Mouse (Mus musculus): ENCODE data around the gene Serpinb1b. TPM values are rescaled to one million over a fixed set of nuclear protein-coding genes. Genes with fewer than 3 reads are reported as not detected.

Gene Serpinb1b
- polyA plus RNA-seq, 1 experiment from 2014 or later, result 7.1 TPM

DNA sequence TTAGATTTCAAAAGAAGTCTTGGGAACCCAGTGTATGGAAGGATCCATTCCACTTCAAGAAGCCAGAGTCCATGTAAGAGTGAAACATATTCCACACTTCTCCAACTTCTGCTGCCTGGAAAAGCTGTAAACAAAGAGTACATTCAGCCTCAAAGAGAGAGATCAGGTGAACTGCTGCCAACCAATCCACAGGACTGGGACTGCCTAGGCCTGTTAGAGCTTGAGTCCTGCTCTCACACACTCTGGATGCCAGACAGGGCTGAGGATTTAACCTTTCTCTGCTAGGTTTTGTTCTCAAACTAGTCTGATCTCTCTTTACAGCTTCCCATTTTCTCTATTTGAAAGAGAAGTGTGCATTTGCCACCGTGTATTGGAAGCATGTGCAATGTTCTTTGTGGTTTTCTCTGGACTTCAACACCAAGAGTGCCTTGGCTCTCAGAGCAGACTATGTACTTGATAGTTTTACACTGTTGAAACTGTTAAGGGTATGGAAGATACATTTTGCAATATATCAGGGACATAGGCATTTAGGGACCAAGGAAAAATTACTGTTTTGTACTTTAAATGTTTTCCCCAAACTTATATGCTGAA, 10.9 kb upstream of the Serpinb1b start:
- 68% methylated on average over 1 of the region's 1 CpGs for WGBS

GRCm38 (mm10) chr13:33068164-33068563, 10.2 kb upstream of the Serpinb1b start:
- Histone ChIP-seq H3K4me2 (ENCODE audit: low read length) (no peak overlapping the region), H3K36me3 (ENCODE audit: control insufficient read depth, insufficient read depth, low read length) (no peaks in the 10 kb centered on the region), H3K4me1 (ENCODE audit: control insufficient read depth, insufficient read depth, low read length) (no peaks in the 10 kb centered on the region), H3K9ac (ENCODE audit: low read length) (no peak overlapping the region), H3K27ac (ENCODE audit: low read depth, low read length) (no peak overlapping the region), H3K4me3 (ENCODE audit: low read depth, low read length) (no peak overlapping the region), H3K27me3 (replicated peaks; ENCODE audit: control insufficient read depth, insufficient read depth, low read length) (no peaks in the 10 kb centered on the region), H3K9me3 (replicated peaks; ENCODE audit: control insufficient read depth, low read length) (no peaks in the 10 kb centered on the region)
- WGBS, result 86% methylated on average over 3 of the region's 3 CpGs
- no peak for DNase-seq (ENCODE audit: low spot score)
- ATAC-seq, result no peak

More for the DNA sequence above, 10.9 kb upstream of the Serpinb1b start:
- H3K9ac ChIP-seq (ENCODE audit: low read length), result no peak overlapping the region
- no peak for DNase-seq (ENCODE audit: low spot score)
- no peak overlapping the region for H3K4me3 ChIP-seq (ENCODE audit: low read depth, low read length)
- H3K36me3 ChIP-seq (ENCODE audit: control insufficient read depth, insufficient read depth, low read length), result no peaks in the 10 kb centered on the region
- H3K4me2 ChIP-seq (ENCODE audit: low read length), result no peak overlapping the region
- no peak for ATAC-seq
- H3K9me3 ChIP-seq (replicated peaks; ENCODE audit: control insufficient read depth, low read length), result no peaks in the 10 kb centered on the region
- no peaks in the 10 kb centered on the region for H3K4me1 ChIP-seq (ENCODE audit: control insufficient read depth, insufficient read depth, low read length)
- H3K27ac ChIP-seq (ENCODE audit: low read depth, low read length), result no peak overlapping the region
- H3K27me3 ChIP-seq (replicated peaks; ENCODE audit: control insufficient read depth, insufficient read depth, low read length), result no peaks in the 10 kb centered on the region

- Histone ChIP-seq H3K9me3 (replicated peaks; ENCODE audit: control insufficient read depth, low read length) (no peaks in the 10 kb centered on the region), H3K27me3 (replicated peaks; ENCODE audit: control insufficient read depth, insufficient read depth, low read length) (no peaks in the 10 kb centered on the region), H3K9ac (ENCODE audit: low read length) (no peak overlapping the region), H3K4me1 (ENCODE audit: control insufficient read depth, insufficient read depth, low read length) (no peaks in the 10 kb centered on the region), H3K36me3 (ENCODE audit: control insufficient read depth, insufficient read depth, low read length) (no peaks in the 10 kb centered on the region), H3K27ac (ENCODE audit: low read depth, low read length) (no peak overlapping the region), H3K4me2 (ENCODE audit: low read length) (no peak overlapping the region), H3K4me3 (ENCODE audit: low read depth, low read length) (no peak overlapping the region)
- ATAC-seq, result no peak
- 85% methylated on average over 5 of the region's 5 CpGs for WGBS
- no peak for DNase-seq (ENCODE audit: low spot score)
Measured at GRCm38 (mm10) chr13:33071776-33072175, 6.6 kb upstream of the Serpinb1b start.

- DNase-seq (ENCODE audit: low spot score), result no peak
- Histone ChIP-seq H3K4me1 (ENCODE audit: control insufficient read depth, insufficient read depth, low read length) (no peaks in the 10 kb centered on the region), H3K27ac (ENCODE audit: low read depth, low read length) (no peak overlapping the region), H3K36me3 (ENCODE audit: control insufficient read depth, insufficient read depth, low read length) (no peaks in the 10 kb centered on the region), H3K4me3 (ENCODE audit: low read depth, low read length) (no peak overlapping the region), H3K27me3 (replicated peaks; ENCODE audit: control insufficient read depth, insufficient read depth, low read length) (no peaks in the 10 kb centered on the region), H3K4me2 (ENCODE audit: low read length) (no peak overlapping the region), H3K9me3 (replicated peaks; ENCODE audit: control insufficient read depth, low read length) (no peaks in the 10 kb centered on the region), H3K9ac (ENCODE audit: low read length) (no peak overlapping the region)
- ATAC-seq, result no peak
Measured at GRCm38 (mm10) chr13:33074029-33074428, 4.3 kb upstream of the Serpinb1b start.

DNA sequence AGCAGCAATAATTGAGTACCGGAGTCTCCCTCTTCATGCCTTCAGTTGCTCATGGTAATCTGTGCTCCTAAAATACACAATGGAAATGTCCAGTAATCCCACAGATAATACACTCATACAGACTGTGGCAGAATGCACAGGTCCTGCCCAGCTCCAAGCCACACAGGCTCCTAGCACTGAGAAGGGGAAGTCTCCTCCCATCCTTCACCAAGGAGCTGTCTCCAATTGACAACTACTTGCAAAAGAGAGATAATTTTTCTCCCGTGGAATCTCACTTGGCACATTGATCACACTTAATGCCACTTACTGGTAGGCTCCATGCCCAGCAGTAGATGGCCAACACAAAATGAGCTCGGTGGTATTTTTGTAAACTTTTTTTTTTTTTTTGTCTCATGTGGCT, 2.1 kb upstream of the Serpinb1b start:
- DNase-seq (ENCODE audit: low spot score), result no peak
- ATAC-seq, result no peak
- H3K27ac ChIP-seq (ENCODE audit: low read depth, low read length), result no peak overlapping the region
- H3K4me1 ChIP-seq (ENCODE audit: control insufficient read depth, insufficient read depth, low read length), result no peaks in the 10 kb centered on the region
- H3K9ac ChIP-seq (ENCODE audit: low read length), result no peak overlapping the region
- no peaks in the 10 kb centered on the region for H3K27me3 ChIP-seq (replicated peaks; ENCODE audit: control insufficient read depth, insufficient read depth, low read length)
- 79% methylated on average over 3 of the region's 3 CpGs for WGBS
- no peaks in the 10 kb centered on the region for H3K36me3 ChIP-seq (ENCODE audit: control insufficient read depth, insufficient read depth, low read length)
- no peak overlapping the region for H3K4me3 ChIP-seq (ENCODE audit: low read depth, low read length)
- H3K4me2 ChIP-seq (ENCODE audit: low read length), result no peak overlapping the region
- no peaks in the 10 kb centered on the region for H3K9me3 ChIP-seq (replicated peaks; ENCODE audit: control insufficient read depth, low read length)

- H3K4me3 ChIP-seq (ENCODE audit: low read depth, low read length), result no peak overlapping the region
- 92% methylated on average over 10 of the region's 10 CpGs for WGBS
- H3K4me1 ChIP-seq (ENCODE audit: control insufficient read depth, insufficient read depth, low read length), result no peaks in the 10 kb centered on the region
- H3K27ac ChIP-seq (ENCODE audit: low read depth, low read length), result no peak overlapping the region
- no peak for DNase-seq (ENCODE audit: low spot score)
- no peak for ATAC-seq
- H3K27me3 ChIP-seq (replicated peaks; ENCODE audit: control insufficient read depth, insufficient read depth, low read length), result no peaks in the 10 kb centered on the region
- H3K9me3 ChIP-seq (replicated peaks; ENCODE audit: control insufficient read depth, low read length), result no peaks in the 10 kb centered on the region
- no peak overlapping the region for H3K4me2 ChIP-seq (ENCODE audit: low read length)
- H3K9ac ChIP-seq (ENCODE audit: low read length), result no peak overlapping the region
- H3K36me3 ChIP-seq (ENCODE audit: control insufficient read depth, insufficient read depth, low read length), result no peaks in the 10 kb centered on the region
Measured at GRCm38 (mm10) chr13:33077026-33077685, 1.2 kb upstream of the Serpinb1b start.

- Histone ChIP-seq H3K27me3 (replicated peaks; ENCODE audit: control insufficient read depth, insufficient read depth, low read length) (no peaks in the 10 kb centered on the region), H3K9me3 (replicated peaks; ENCODE audit: control insufficient read depth, low read length) (no peaks in the 10 kb centered on the region), H3K4me1 (ENCODE audit: control insufficient read depth, insufficient read depth, low read length) (no peaks in the 10 kb centered on the region), H3K4me2 (ENCODE audit: low read length) (no peak overlapping the region), H3K9ac (ENCODE audit: low read length) (no peak overlapping the region), H3K27ac (ENCODE audit: low read depth, low read length) (no peak overlapping the region), H3K4me3 (ENCODE audit: low read depth, low read length) (no peak overlapping the region), H3K36me3 (ENCODE audit: control insufficient read depth, insufficient read depth, low read length) (no peaks in the 10 kb centered on the region)
- WGBS, result 31% methylated on average over 6 of the region's 6 CpGs
- ATAC-seq (peak; percentile 60; the same call in 1 of the 2 replicates), DNase-seq (ENCODE audit: low spot score) (peak; percentile 48)
Measured at GRCm38 (mm10) chr13:33079391-33079790, 1.0 kb downstream of the Serpinb1b start.

- 19% methylated on average over 3 of the region's 3 CpGs for WGBS
Measured at GRCm38 (mm10) chr13:33080356-33080755, 2.0 kb downstream of the Serpinb1b start.

GRCm38 (mm10) chr13:33083834-33084233, 5.5 kb downstream of the Serpinb1b start:
- no peak for DNase-seq (ENCODE audit: low spot score)
- 0 out of 2 replicates have a peak, but pooled peaks cover 2% of the 10 kb centered on the region for H3K4me1 ChIP-seq (ENCODE audit: control insufficient read depth, insufficient read depth, low read length)
- ATAC-seq, result no peak
- 69% methylated on average over 2 of the region's 2 CpGs for WGBS
- H3K9ac ChIP-seq (ENCODE audit: low read length), result no peak overlapping the region
- H3K4me3 ChIP-seq (ENCODE audit: low read depth, low read length), result no peak overlapping the region
- no peak overlapping the region for H3K4me2 ChIP-seq (ENCODE audit: low read length)
- H3K27me3 ChIP-seq (replicated peaks; ENCODE audit: control insufficient read depth, insufficient read depth, low read length), result no peaks in the 10 kb centered on the region
- no peaks in the 10 kb centered on the region for H3K36me3 ChIP-seq (ENCODE audit: control insufficient read depth, insufficient read depth, low read length)
- no peaks in the 10 kb centered on the region for H3K9me3 ChIP-seq (replicated peaks; ENCODE audit: control insufficient read depth, low read length)
- H3K27ac ChIP-seq (ENCODE audit: low read depth, low read length), result no peak overlapping the region

More at GRCm38 (mm10) chr13:33080356-33080755, 2.0 kb downstream of the Serpinb1b start:
- H3K4me2 ChIP-seq (ENCODE audit: low read length), result no peak overlapping the region
- no peaks in the 10 kb centered on the region for H3K27me3 ChIP-seq (replicated peaks; ENCODE audit: control insufficient read depth, insufficient read depth, low read length)
- H3K9ac ChIP-seq (ENCODE audit: low read length), result no peak overlapping the region
- peak; percentile 7 for DNase-seq (ENCODE audit: low spot score)
- H3K36me3 ChIP-seq (ENCODE audit: control insufficient read depth, insufficient read depth, low read length), result no peaks in the 10 kb centered on the region
- 0 out of 2 replicates have a peak, but pooled peaks cover 2% of the 10 kb centered on the region for H3K4me1 ChIP-seq (ENCODE audit: control insufficient read depth, insufficient read depth, low read length)
- no peak overlapping the region for H3K27ac ChIP-seq (ENCODE audit: low read depth, low read length)
- no peak for ATAC-seq
- no peaks in the 10 kb centered on the region for H3K9me3 ChIP-seq (replicated peaks; ENCODE audit: control insufficient read depth, low read length)
- no peak overlapping the region for H3K4me3 ChIP-seq (ENCODE audit: low read depth, low read length)
